Mouse (Mus musculus) hindbrain, embryonic 16.5 days (tissue): Measurements from ENCODE around the gene Vegfa. TPM values are rescaled to one million over a fixed set of nuclear protein-coding genes. Genes with fewer than 3 reads are reported as not detected.
A peak's percentile ranks its signal among the peaks of the same experiment; 100 is the strongest.

ENCODE experiments used
- ATAC-seq: fragments of 200-750 bp; cut with Nextera tagmentation; 2 replicates; pipeline ENCODE4 v1.8.0; 2017; ENCODE audit warnings: moderate TSS enrichment, moderate library complexity
- H3K27ac ChIP-seq: fragments of 300-500 bp; sonication (generic); 2 replicates; pipeline ENCODE4 v1.5.1; 2014; ENCODE audit warnings: low read depth, mild to moderate bottlenecking, control low read depth, low read length, moderate library complexity
- H3K27me3 ChIP-seq: fragments of 300-500 bp; sonication (generic); replicated peaks from 2 replicates; pipeline ENCODE4 v1.6.1; 2014; ENCODE audit warnings: low read length; ENCODE audit not compliant: control insufficient read depth, insufficient read depth
- H3K36me3 ChIP-seq: fragments of 300-500 bp; sonication (generic); 2 replicates; pipeline ENCODE4 v1.6.1; 2014; ENCODE audit warnings: mild to moderate bottlenecking, low read length, moderate library complexity, mixed read lengths; ENCODE audit not compliant: control insufficient read depth, insufficient read depth
- H3K4me1 ChIP-seq: fragments of 300-500 bp; sonication (generic); 2 replicates; pipeline ENCODE4 v1.6.1; 2014; ENCODE audit warnings: low read depth, low read length; ENCODE audit not compliant: control insufficient read depth, insufficient read depth
- H3K4me2 ChIP-seq: fragments of 300-500 bp; sonication (generic); 2 replicates; pipeline ENCODE4 v1.6.1; 2014; ENCODE audit warnings: mild to moderate bottlenecking, low read length, control low read depth, moderate library complexity
- H3K4me3 ChIP-seq: fragments of 300-500 bp; sonication (generic); 2 replicates; pipeline ENCODE4 v1.5.1; 2014; ENCODE audit warnings: mild to moderate bottlenecking, low read length, control low read depth, moderate library complexity
- H3K9ac ChIP-seq: fragments of 300-500 bp; sonication (generic); 2 replicates; pipeline ENCODE4 v1.6.1; 2014; ENCODE audit warnings: low read depth, mild to moderate bottlenecking, control low read depth, low read length, moderate library complexity
- H3K9me3 ChIP-seq: fragments of 300-500 bp; sonication (generic); 2 replicates; pipeline ENCODE4 v1.6.1; 2014; ENCODE audit warnings: mild to moderate bottlenecking, low read length, moderate library complexity; ENCODE audit not compliant: control insufficient read depth
- WGBS: fragments of 180-500 bp; shearing (Covaris S2); extraction: QIAGEN DNeasy Blood & Tissue Kit; methylation state at CpG from one replicate; pipeline ENCODE4 v1.1.7; 2014; 5-methylcytosine and 5-hydroxymethylcytosine counted together
- polyA plus RNA-seq: library from polyadenylated mRNA; unstranded; fragments of >200 nt; fragmentation: Nextera tagmentation; extraction: Ambion mirVana; gene quantifications from 2 replicates; pipeline ENCODE4 v1.2.1, GENCODE M21; 2015

Vegfa gene
- 3.7 and 3.8 TPM in 2 replicates for polyA plus RNA-seq

- peak within 1 kb of the TSS; percentile 81 for H3K4me3 ChIP-seq
- H3K27me3 ChIP-seq = no peaks in the 10 kb centered on the region
- H3K9me3 ChIP-seq = no peaks in the 10 kb centered on the region
- peak within 1 kb of the TSS; percentile 89 for H3K27ac ChIP-seq
- peak; percentile 85 for ATAC-seq
- peak within 1 kb of the TSS; percentile 59 for H3K4me2 ChIP-seq
- H3K36me3 ChIP-seq = no peaks in the 10 kb centered on the region
- under 1% methylated on average over 40 of the region's 40 CpGs for WGBS
- peak within 1 kb of the TSS; percentile 90 for H3K9ac ChIP-seq
- H3K4me1 ChIP-seq = peaks cover 29% of the 10 kb centered on the region
These were observed at the start of gene Vegfa for GRCm38 (mm10) chr17:46032257-46032991. Vegfa (minus strand) TSS chr17:46032369.

GRCm38 (mm10) chr17:46081657-46082056, 49.5 kb upstream of the Vegfa start:
- Histone ChIP-seq H3K4me2 (no peak overlapping the region), H3K9ac (no peak overlapping the region), H3K27ac (no peak overlapping the region), H3K4me1 (peaks cover 10% of the 10 kb centered on the region), H3K36me3 (no peaks in the 10 kb centered on the region), H3K4me3 (no peak overlapping the region), H3K9me3 (no peaks in the 10 kb centered on the region), H3K27me3 (no peaks in the 10 kb centered on the region)
- ATAC-seq = no peak
- WGBS = 67% methylated on average over 7 of the region's 7 CpGs

GRCm38 (mm10) chr17:46081042-46081441, 48.9 kb upstream of the Vegfa start:
- no peaks in the 10 kb centered on the region for H3K9me3 ChIP-seq
- H3K9ac ChIP-seq = no peak overlapping the region
- no peak overlapping the region for H3K4me2 ChIP-seq
- H3K27me3 ChIP-seq = no peaks in the 10 kb centered on the region
- H3K36me3 ChIP-seq = no peaks in the 10 kb centered on the region
- no peak overlapping the region for H3K27ac ChIP-seq
- H3K4me1 ChIP-seq = peaks cover 10% of the 10 kb centered on the region
- WGBS = 63% methylated on average over 5 of the region's 5 CpGs
- H3K4me3 ChIP-seq = no peak overlapping the region
- ATAC-seq = no peak

DNA sequence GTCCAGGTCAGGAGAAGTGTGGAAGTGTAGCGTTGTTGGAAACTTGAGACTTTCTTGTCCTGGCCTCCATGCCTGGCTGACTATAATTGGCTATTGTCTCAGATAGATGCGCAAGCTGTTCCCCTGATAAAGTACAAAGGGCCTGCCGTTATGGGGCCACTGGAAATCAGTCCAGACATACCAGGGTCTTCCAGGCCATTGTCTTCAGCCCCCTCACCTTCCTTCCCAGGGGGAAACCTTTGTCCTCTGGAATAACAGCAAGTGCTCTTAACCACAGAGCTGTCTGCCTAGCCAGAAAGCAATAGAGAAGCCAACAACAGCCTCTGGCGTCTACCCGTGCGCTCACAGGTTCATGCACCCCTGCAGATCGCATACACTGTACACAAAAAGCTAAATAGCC, 48.2 kb upstream of the Vegfa start:
- Histone ChIP-seq H3K4me2 (no peak overlapping the region), H3K27ac (no peak overlapping the region), H3K27me3 (no peaks in the 10 kb centered on the region), H3K4me1 (peaks cover 10% of the 10 kb centered on the region), H3K9me3 (no peaks in the 10 kb centered on the region), H3K4me3 (no peak overlapping the region), H3K9ac (no peak overlapping the region), H3K36me3 (no peaks in the 10 kb centered on the region)
- WGBS = 36% methylated on average over 7 of the region's 7 CpGs
- ATAC-seq = no peak

- H3K27me3 ChIP-seq = no peaks in the 10 kb centered on the region
- H3K9me3 ChIP-seq = no peaks in the 10 kb centered on the region
- WGBS = 77% methylated on average over 2 of the region's 2 CpGs
- no peak overlapping the region for H3K27ac ChIP-seq
- no peak for ATAC-seq
- H3K4me1 ChIP-seq = peaks cover 4% of the 10 kb centered on the region
- no peak overlapping the region for H3K9ac ChIP-seq
- H3K4me2 ChIP-seq = no peak overlapping the region
- no peaks in the 10 kb centered on the region for H3K36me3 ChIP-seq
- H3K4me3 ChIP-seq = no peak overlapping the region
These were observed 46.9 kb upstream of the Vegfa start for GRCm38 (mm10) chr17:46079037-46079436.

DNA sequence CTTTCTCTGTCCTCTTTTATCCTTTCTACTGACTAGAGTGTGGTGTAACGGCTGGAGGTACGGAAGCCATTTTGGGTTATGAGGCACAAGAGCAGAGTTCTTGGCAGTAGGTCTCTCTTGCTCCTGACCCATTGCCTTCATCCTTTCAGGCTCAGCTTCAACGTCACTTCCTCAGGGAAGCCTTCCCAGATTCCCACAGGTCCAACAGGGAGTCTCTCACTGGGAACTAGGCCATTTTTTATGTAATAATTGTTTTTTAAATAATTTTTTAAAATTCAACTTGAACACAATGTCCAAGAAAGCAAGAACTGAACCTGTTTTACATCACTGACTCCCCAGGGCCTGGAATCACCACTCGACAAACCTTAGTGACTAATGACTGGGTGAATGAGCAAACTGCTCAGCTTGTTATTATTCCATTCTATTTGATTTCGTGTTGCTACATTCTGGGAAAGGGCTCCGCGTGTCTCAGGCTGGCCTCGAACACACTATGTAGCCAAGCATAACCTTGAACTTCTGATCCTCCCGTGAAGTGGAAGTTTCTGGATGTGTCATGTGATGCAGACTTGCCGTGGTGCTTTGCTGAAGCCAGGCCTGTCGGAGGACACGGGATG, 45.9 kb upstream of the Vegfa start:
- no peak for ATAC-seq

DNA sequence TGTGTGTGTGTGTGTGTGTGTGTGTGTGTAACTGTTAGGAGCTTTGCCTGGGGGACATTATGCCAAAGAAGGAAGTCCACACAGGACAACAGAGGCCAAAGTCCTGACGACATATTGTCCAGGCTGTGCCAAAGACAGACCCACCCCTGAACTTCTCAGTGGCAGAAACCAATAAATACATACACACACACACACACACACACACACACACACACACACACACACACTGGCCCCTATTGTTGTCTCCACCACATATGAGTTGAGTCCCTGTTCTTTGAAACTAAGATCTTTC, 44.0 kb upstream of the Vegfa start:
- ATAC-seq = no peak
- H3K4me2 ChIP-seq = no peak overlapping the region
- H3K4me3 ChIP-seq = no peak overlapping the region
- no peak overlapping the region for H3K27ac ChIP-seq
- no peaks in the 10 kb centered on the region for H3K36me3 ChIP-seq
- no CpG with 5 or more reads among the region's 1 CpGs for WGBS
- no peaks in the 10 kb centered on the region; the same call in 1 of the 2 replicates for H3K4me1 ChIP-seq
- H3K9me3 ChIP-seq = no peaks in the 10 kb centered on the region
- no peaks in the 10 kb centered on the region for H3K27me3 ChIP-seq
- no peak overlapping the region for H3K9ac ChIP-seq

More for the DNA sequence above, 45.9 kb upstream of the Vegfa start:
- Histone ChIP-seq H3K27me3 (no peaks in the 10 kb centered on the region), H3K4me1 (no peaks in the 10 kb centered on the region; the same call in 1 of the 2 replicates), H3K4me2 (no peak overlapping the region), H3K27ac (no peak overlapping the region), H3K9me3 (no peaks in the 10 kb centered on the region), H3K9ac (no peak overlapping the region), H3K36me3 (no peaks in the 10 kb centered on the region), H3K4me3 (no peak overlapping the region)
- WGBS = 93% methylated on average over 12 of the region's 12 CpGs

- no peak overlapping the region for H3K9ac ChIP-seq
- no peaks in the 10 kb centered on the region for H3K36me3 ChIP-seq
- H3K27me3 ChIP-seq = no peaks in the 10 kb centered on the region
- WGBS = 76% methylated on average over 5 of the region's 5 CpGs
- no peak for ATAC-seq
- no peak overlapping the region for H3K4me2 ChIP-seq
- H3K27ac ChIP-seq = no peak overlapping the region
- H3K4me3 ChIP-seq = no peak overlapping the region
- H3K4me1 ChIP-seq = no peaks in the 10 kb centered on the region; the same call in 1 of the 2 replicates
- H3K9me3 ChIP-seq = no peaks in the 10 kb centered on the region
These were observed 43.5 kb upstream of the Vegfa start for GRCm38 (mm10) chr17:46075551-46076259.

DNA sequence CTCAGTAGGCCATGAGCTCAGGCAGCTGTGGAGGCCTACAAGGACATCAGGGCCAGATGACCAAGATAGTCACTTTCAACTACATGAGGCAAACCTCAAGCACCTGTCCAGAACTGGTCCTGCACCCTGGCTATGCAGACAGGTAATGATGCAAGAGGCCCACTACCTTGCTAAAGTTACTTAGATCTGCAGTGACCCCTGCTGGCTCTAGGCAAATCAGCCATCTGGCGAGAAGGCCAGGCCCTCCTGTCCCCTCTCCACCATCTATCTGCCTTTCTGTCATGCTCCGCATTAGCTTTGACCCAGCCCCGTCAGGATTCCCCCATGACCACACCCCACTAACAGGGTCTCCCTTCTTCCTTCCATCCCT, 42.9 kb upstream of the Vegfa start:
- WGBS = 55% methylated on average over 3 of the region's 3 CpGs
- H3K4me2 ChIP-seq = no peak overlapping the region
- no peak for ATAC-seq
- no peak overlapping the region for H3K9ac ChIP-seq
- no peaks in the 10 kb centered on the region for H3K36me3 ChIP-seq
- H3K4me3 ChIP-seq = no peak overlapping the region
- H3K27ac ChIP-seq = no peak overlapping the region
- H3K27me3 ChIP-seq = no peaks in the 10 kb centered on the region
- H3K9me3 ChIP-seq = no peaks in the 10 kb centered on the region
- no peaks in the 10 kb centered on the region; the same call in 1 of the 2 replicates for H3K4me1 ChIP-seq
